Mouse (Mus musculus) forebrain, postnatal 0 days (tissue): ENCODE results near the gene Sbf1. TPM values are rescaled to one million over a fixed set of nuclear protein-coding genes. Genes with fewer than 3 reads are reported as not detected.

Source experiments
- ATAC-seq: fragments of 200-750 bp; cut with Nextera tagmentation; 2 replicates; pipeline ENCODE4 v1.8.0; 2017; ENCODE audit warnings: mild to moderate bottlenecking, moderate library complexity
- DNase-seq: peaks from one replicate; pipeline ENCODE4 v3.0.0-alpha.2; 2015
- H3K27ac ChIP-seq: fragments of 300-500 bp; sonication (generic); 2 replicates; pipeline ENCODE4 v1.5.1; 2014; ENCODE audit warnings: low read depth, mild to moderate bottlenecking, antibody characterized with exemption, low read length, moderate library complexity, mixed read lengths
- H3K27me3 ChIP-seq: fragments of 300-500 bp; sonication (generic); 2 replicates; pipeline ENCODE4 v1.6.1; 2014; ENCODE audit warnings: mild to moderate bottlenecking, low read length, mixed read lengths; ENCODE audit not compliant: insufficient read depth
- H3K36me3 ChIP-seq: fragments of 300-500 bp; sonication (generic); 2 replicates; pipeline ENCODE4 v1.6.1; 2014; ENCODE audit warnings: mild to moderate bottlenecking, moderate library complexity; ENCODE audit not compliant: insufficient read depth
- H3K4me1 ChIP-seq: fragments of 300-500 bp; sonication (generic); 2 replicates; pipeline ENCODE4 v1.6.1; 2014; ENCODE audit warnings: antibody characterized with exemption; ENCODE audit not compliant: insufficient read depth
- H3K4me2 ChIP-seq: fragments of 300-500 bp; sonication (generic); 2 replicates; pipeline ENCODE4 v1.6.1; 2014; ENCODE audit warnings: low read depth, mild to moderate bottlenecking, moderate library complexity
- H3K4me3 ChIP-seq: fragments of 300-500 bp; sonication (generic); 2 replicates; pipeline ENCODE4 v1.5.1; 2014; ENCODE audit warnings: low read depth, low read length, mixed read lengths
- H3K9ac ChIP-seq: fragments of 300-500 bp; sonication (generic); 2 replicates; pipeline ENCODE4 v1.6.1; 2014; ENCODE audit warnings: mild to moderate bottlenecking
- H3K9me3 ChIP-seq: fragments of 300-500 bp; sonication (generic); 2 replicates; pipeline ENCODE4 v1.6.1; 2016; ENCODE audit warnings: low read length
- CTCF ChIP-seq: sonication (generic); IDR thresholded peaks from 2 replicates; pipeline ENCODE4 v1.5.1; 2016; ENCODE audit warnings: antibody characterized with exemption, control low read depth, low read depth
- WGBS: fragments of 180-500 bp; shearing (Covaris S2); extraction: QIAGEN DNeasy Blood & Tissue Kit; methylation state at CpG from one replicate; pipeline ENCODE4 v1.1.7; 2014; 5-methylcytosine and 5-hydroxymethylcytosine counted together
- polyA plus RNA-seq: library from polyadenylated mRNA; unstranded; fragments of >200 nt; fragmentation: Nextera tagmentation; extraction: Ambion mirVana; gene quantifications from 2 replicates; pipeline ENCODE4 v1.2.1, GENCODE M21; 2015
- total RNA-seq: library from RNA; depleted of rRNA; stranded (reverse); fragments of >200 nt; gene quantifications from 2 replicates; pipeline ENCODE4 v1.2.3, GENCODE M21; 2014; rRNA removed

Sbf1 gene
- 164 and 165 TPM in 2 replicates for total RNA-seq
- polyA plus RNA-seq: 46.2 and 60.7 TPM in 2 replicates

GRCm38 (mm10) chr15:89315190-89315731 is at the start of gene Sbf1:
Gene Sbf1 (minus strand): TSS chr15:89315311.
- TF ChIP-seq CTCF: no peak

GRCm38 (mm10) chr15:89363051-89363450 is 47.9 kb upstream of the Sbf1 start:
- no peak overlapping the region for H3K27ac ChIP-seq
- no peak overlapping the region for H3K4me3 ChIP-seq
- no peaks in the 10 kb centered on the region for H3K27me3 ChIP-seq
- H3K9ac ChIP-seq: no peak overlapping the region
- H3K9me3 ChIP-seq: no peaks in the 10 kb centered on the region
- peaks cover 74% of the 10 kb centered on the region for H3K36me3 ChIP-seq
- TF ChIP-seq CTCF: no peak
- ATAC-seq (no peak), DNase-seq (no peak)
- WGBS: 90% methylated on average over 7 of the region's 7 CpGs
- H3K4me1 ChIP-seq: no peaks in the 10 kb centered on the region
- no peak overlapping the region for H3K4me2 ChIP-seq

More at GRCm38 (mm10) chr15:89315190-89315731, at the start of gene Sbf1:
- Histone ChIP-seq H3K9ac (peak within 1 kb of the TSS; percentile 84), H3K9me3 (no peaks in the 10 kb centered on the region), H3K4me2 (peak within 1 kb of the TSS; percentile 68), H3K27me3 (no peaks in the 10 kb centered on the region), H3K4me1 (peaks cover 11% of the 10 kb centered on the region), H3K4me3 (peak within 1 kb of the TSS; percentile 87), H3K27ac (peak within 1 kb of the TSS; percentile 62), H3K36me3 (no peaks in the 10 kb centered on the region)
- DNase-seq: peak; percentile 96
- ATAC-seq: peak; percentile 100
- 3% methylated on average over 37 of the region's 37 CpGs for WGBS

GRCm38 (mm10) chr15:89358784-89359183 is 43.7 kb upstream of the Sbf1 start:
- no peaks in the 10 kb centered on the region for H3K9me3 ChIP-seq
- ATAC-seq (no peak), DNase-seq (no peak)
- no peak overlapping the region for H3K4me2 ChIP-seq
- no peak for TF ChIP-seq CTCF
- H3K4me1 ChIP-seq: peaks cover 16% of the 10 kb centered on the region
- WGBS: 86% methylated on average over 3 of the region's 3 CpGs
- no peak overlapping the region for H3K9ac ChIP-seq
- no peak overlapping the region for H3K4me3 ChIP-seq
- H3K36me3 ChIP-seq: peaks cover 33% of the 10 kb centered on the region
- no peaks in the 10 kb centered on the region for H3K27me3 ChIP-seq
- H3K27ac ChIP-seq: no peak overlapping the region

- DNase-seq (peak; percentile 85), ATAC-seq (peak; percentile 77)
- H3K4me2 ChIP-seq: peak overlapping the region; percentile 87
- H3K27me3 ChIP-seq: no peaks in the 10 kb centered on the region
- peak overlapping the region; percentile 82 for H3K4me3 ChIP-seq
- WGBS: 0% methylated on average over 15 of the region's 15 CpGs
- H3K36me3 ChIP-seq: peaks cover 31% of the 10 kb centered on the region
- no peak for TF ChIP-seq CTCF
- H3K27ac ChIP-seq: peak overlapping the region; percentile 91
- H3K9ac ChIP-seq: peak overlapping the region; percentile 78
- H3K9me3 ChIP-seq: no peaks in the 10 kb centered on the region
- H3K4me1 ChIP-seq: peaks cover 16% of the 10 kb centered on the region
Measured at GRCm38 (mm10) chr15:89356372-89356771, 41.3 kb upstream of the Sbf1 start.

- 1% methylated on average over 64 of the region's 64 CpGs for WGBS
- TF ChIP-seq CTCF: 0 out of 2 replicates have a peak, but pooled peaks have one; percentile 5
Measured at GRCm38 (mm10) chr15:89355241-89356187, 40.4 kb upstream of the Sbf1 start, which contains the start of the genes Lmf2 and Ncaph2. Gene Lmf2 (minus strand): TSS chr15:89355659. Gene Ncaph2 (plus strand): TSS chr15:89355719.

GRCm38 (mm10) chr15:89354455-89354854 is 39.3 kb upstream of the Sbf1 start:
- no peaks in the 10 kb centered on the region for H3K9me3 ChIP-seq
- peaks cover 16% of the 10 kb centered on the region for H3K4me1 ChIP-seq
- H3K4me2 ChIP-seq: peak overlapping the region; percentile 87
- H3K4me3 ChIP-seq: peak overlapping the region; percentile 82; the same call in 1 of the 2 replicates
- peak overlapping the region; percentile 78 for H3K9ac ChIP-seq
- H3K27ac ChIP-seq: no peak overlapping the region
- H3K27me3 ChIP-seq: no peaks in the 10 kb centered on the region
- TF ChIP-seq CTCF: no peak
- no peak for ATAC-seq
- DNase-seq: no peak
- 84% methylated on average over 7 of the region's 7 CpGs for WGBS
- H3K36me3 ChIP-seq: peaks cover 34% of the 10 kb centered on the region

More at GRCm38 (mm10) chr15:89355241-89356187, 40.4 kb upstream of the Sbf1 start, which contains the start of the genes Lmf2 and Ncaph2:
- peak; percentile 96 for ATAC-seq
- Histone ChIP-seq H3K27ac (peak within 1 kb of the TSS; percentile 91), H3K4me3 (peak within 1 kb of the TSS; percentile 82), H3K4me2 (peak within 1 kb of the TSS; percentile 87), H3K9me3 (no peaks in the 10 kb centered on the region), H3K27me3 (no peaks in the 10 kb centered on the region), H3K9ac (peak within 1 kb of the TSS; percentile 78), H3K4me1 (peaks cover 16% of the 10 kb centered on the region), H3K36me3 (peaks cover 34% of the 10 kb centered on the region)
- DNase-seq: peak; percentile 98

GRCm38 (mm10) chr15:89353837-89354236 is 38.7 kb upstream of the Sbf1 start:
- H3K4me2 ChIP-seq: no peak overlapping the region
- no peak for TF ChIP-seq CTCF
- 94% methylated on average over 16 of the region's 16 CpGs for WGBS
- DNase-seq (no peak), ATAC-seq (no peak)
- H3K9ac ChIP-seq: no peak overlapping the region
- H3K4me1 ChIP-seq: peaks cover 16% of the 10 kb centered on the region
- H3K9me3 ChIP-seq: no peaks in the 10 kb centered on the region
- H3K4me3 ChIP-seq: no peak overlapping the region
- H3K27me3 ChIP-seq: no peaks in the 10 kb centered on the region
- no peak overlapping the region for H3K27ac ChIP-seq
- peaks cover 32% of the 10 kb centered on the region for H3K36me3 ChIP-seq
